8 mouse cellular contexts compared by ENCODE assay signal in the genomic region with DNA sequence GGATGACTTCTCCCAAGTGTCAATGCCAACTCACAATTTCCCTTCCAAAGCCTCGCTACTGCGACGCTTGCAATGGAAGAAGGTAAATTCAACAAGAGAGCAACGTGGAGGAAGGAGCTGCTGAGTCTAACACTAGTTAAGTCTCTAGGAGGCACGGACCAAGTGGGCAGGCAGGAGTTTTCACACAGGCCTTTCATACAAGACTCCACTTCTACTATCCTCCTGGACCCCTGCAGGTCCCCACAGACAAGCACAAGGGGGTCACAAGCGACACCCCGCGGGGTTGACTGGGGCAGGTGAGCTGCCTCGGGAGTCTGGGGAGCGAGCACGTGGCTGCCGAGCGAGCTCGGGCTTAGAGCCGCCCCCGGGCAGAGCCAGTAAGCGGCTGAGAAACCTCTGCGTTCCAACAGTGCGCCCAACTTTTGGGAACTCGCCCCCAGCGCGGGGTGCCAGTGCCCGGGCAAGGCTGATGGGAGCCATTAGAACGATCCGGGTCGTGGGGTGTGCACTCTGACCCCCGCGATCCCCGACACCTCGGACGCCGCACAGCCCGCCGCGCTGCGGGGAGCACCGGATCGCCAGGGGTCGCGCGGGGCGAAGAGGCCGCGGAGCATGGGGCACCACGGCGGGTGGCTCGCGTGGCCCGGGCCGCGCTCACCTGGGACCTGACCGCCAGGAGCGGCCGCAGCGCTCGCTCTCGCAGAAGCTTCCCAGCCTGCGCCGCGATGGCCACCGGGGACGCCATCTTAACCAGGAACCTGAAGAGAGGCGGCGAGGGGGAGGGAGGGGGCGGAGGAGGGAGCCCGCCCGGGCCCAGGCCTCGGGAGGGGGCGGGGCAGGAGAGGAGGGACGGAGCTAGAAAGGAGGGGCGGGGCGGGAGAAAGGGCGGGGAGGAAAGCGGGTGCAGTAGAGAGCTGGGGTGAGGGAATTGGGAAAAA. TPM values are rescaled to one million over a fixed set of nuclear protein-coding genes. Genes with fewer than 3 reads are reported as not detected.
DNase-seq lines count a peak whose midpoint lies in the region; ATAC-seq and TF ChIP-seq lines count a peak whose summit lies in the region.

A gene (minus strand): TSS at position 770 of the 938 bp plus-strand sequence.

- WGBS in forebrain, embryonic 16.5 days = under 1% methylated on average over 59 of the region's 74 CpGs
- under 1% methylated on average over 59 of the region's 74 CpGs for WGBS in lung, embryonic 15.5 days
- WGBS in olfactory bulb, adult 2 months = under 1% methylated on average over 62 of the region's 74 CpGs
- WGBS in thymus, adult 2 months = under 1% methylated on average over 68 of the region's 74 CpGs

- intact Hi-C loops in heart, postnatal 25 days (cut with DNase I) = no loop called here

- H3K36me3 ChIP-seq in forebrain, embryonic 16.5 days (ENCODE audit: control insufficient read depth, insufficient read depth) = no peaks in the 10 kb centered on the region
- no peaks in the 10 kb centered on the region for H3K36me3 ChIP-seq in lung, embryonic 15.5 days
- H3K36me3 ChIP-seq in thymus, adult 2 months (ENCODE audit: control insufficient read depth, insufficient read depth, low read length) = no peaks in the 10 kb centered on the region

- no peak for TF ChIP-seq POLR2A in olfactory bulb, adult 2 months (IDR thresholded peaks at IDR 0.05; ENCODE audit: insufficient read depth, low read depth, low read length)
- no peak for TF ChIP-seq POLR2A in thymus, adult 2 months (IDR thresholded peaks at IDR 0.05; ENCODE audit: control insufficient read depth, extremely low read depth, insufficient read depth, low read length, poor library complexity)

- peak within 1 kb of the TSS; percentile 99 for H3K4me2 ChIP-seq in forebrain, embryonic 16.5 days (ENCODE audit: low read length)
- peak within 1 kb of the TSS; percentile 94 for H3K4me2 ChIP-seq in lung, embryonic 15.5 days

- ATAC-seq in forebrain, embryonic 16.5 days = peak; percentile 89
- ATAC-seq in lung, embryonic 15.5 days (ENCODE audit: borderline replicate concordance, extremely low read depth, low FRiP score, low TSS enrichment) = peak; percentile 92

- peak; percentile 37 for DNase-seq in MEL-GATA-1-ER (ENCODE audit: extremely low read depth, low read depth)
- DNase-seq in cerebellum, adult 18-20 months = peak; percentile 60 to 64
- DNase-seq in heart, postnatal 25 days (ENCODE audit: low spot score) = peak; percentile 45
- DNase-seq in layer of hippocampus, adult 18-20 months (ENCODE audit: low spot score in 2 of 2) = peak; percentile 40 to 51
- DNase-seq in thymus, adult 2 months = peak; percentile 87

- TF ChIP-seq CTCF in olfactory bulb, adult 2 months (IDR thresholded peaks at IDR 0.05; ENCODE audit: insufficient read depth, low read depth, low read length) = no peak
- no peak for TF ChIP-seq CTCF in thymus, adult 2 months (IDR thresholded peaks at IDR 0.05; ENCODE audit: borderline replicate concordance, control insufficient read depth, extremely low read depth, insufficient read depth, low read length, poor library complexity)

- H3K9ac ChIP-seq in forebrain, embryonic 16.5 days (replicated peaks; ENCODE audit: low read depth, low read length) = peak within 1 kb of the TSS; percentile 81
- H3K9ac ChIP-seq in lung, embryonic 15.5 days = peak within 1 kb of the TSS; percentile 93

- no peaks in the 10 kb centered on the region for H3K27me3 ChIP-seq in forebrain, embryonic 16.5 days (replicated peaks; ENCODE audit: control insufficient read depth, insufficient read depth, low read length)
- no peaks in the 10 kb centered on the region for H3K27me3 ChIP-seq in lung, embryonic 15.5 days
- no peaks in the 10 kb centered on the region for H3K27me3 ChIP-seq in thymus, adult 2 months (ENCODE audit: control insufficient read depth, insufficient read depth, low read length)

- peak within 1 kb of the TSS; percentile 82 for H3K4me3 ChIP-seq in forebrain, embryonic 16.5 days (replicated peaks; ENCODE audit: low read length)
- peak within 1 kb of the TSS; percentile 95 for H3K4me3 ChIP-seq in lung, embryonic 15.5 days
- peak within 1 kb of the TSS; percentile 64 for H3K4me3 ChIP-seq in olfactory bulb, adult 2 months (ENCODE audit: insufficient read depth, low read depth, low read length)
- peak within 1 kb of the TSS; percentile 71 for H3K4me3 ChIP-seq in thymus, adult 2 months (ENCODE audit: control insufficient read depth, insufficient read depth, low read length)

- no peak within 1 kb of the TSS for H3K27ac ChIP-seq in forebrain, embryonic 16.5 days (ENCODE audit: low read length)
- peak within 1 kb of the TSS; percentile 80 for H3K27ac ChIP-seq in lung, embryonic 15.5 days
- no peak within 1 kb of the TSS for H3K27ac ChIP-seq in olfactory bulb, adult 2 months (ENCODE audit: insufficient read depth, low read depth, low read length)
- no peak within 1 kb of the TSS for H3K27ac ChIP-seq in thymus, adult 2 months (ENCODE audit: control insufficient read depth, insufficient read depth, low read length)

- peaks cover 4% of the 10 kb centered on the region; the same call in 1 of the 2 replicates for H3K4me1 ChIP-seq in forebrain, embryonic 16.5 days (replicated peaks; ENCODE audit: control insufficient read depth, insufficient read depth, low read length)
- H3K4me1 ChIP-seq in lung, embryonic 15.5 days = peaks cover 8% of the 10 kb centered on the region; the same call in 1 of the 2 replicates
- H3K4me1 ChIP-seq in olfactory bulb, adult 2 months (ENCODE audit: control insufficient read depth, insufficient read depth, low read length) = peaks cover 4% of the 10 kb centered on the region; the same call in 1 of the 2 replicates
- H3K4me1 ChIP-seq in thymus, adult 2 months (replicated peaks; ENCODE audit: control insufficient read depth, insufficient read depth, low read length) = peaks cover 7% of the 10 kb centered on the region

- no peaks in the 10 kb centered on the region for H3K9me3 ChIP-seq in forebrain, embryonic 16.5 days (ENCODE audit: control insufficient read depth, low read length)
- no peaks in the 10 kb centered on the region for H3K9me3 ChIP-seq in lung, embryonic 15.5 days

RNA-seq across cellular contexts. Expression of the gene that starts here (rescaled TPM):
- 15.4 and 17.5 TPM in 2 replicates for polyA plus RNA-seq in forebrain, embryonic 16.5 days (2015; fragmentation: Nextera tagmentation; extraction: Ambion mirVana)
- 100 to 1,000 TPM; 124 to 133 TPM for total RNA-seq in heart, postnatal 25 days (2021)
- 10 to 100 TPM; 14.0 to 15.1 TPM for total RNA-seq in layer of hippocampus, adult 18-20 months (2021)
- polyA plus RNA-seq in lung, embryonic 15.5 days (2015; fragmentation: Nextera tagmentation; extraction: Ambion mirVana) = 69.3 and 69.8 TPM in 2 replicates
- not detected in 2 replicates for polyA plus RNA-seq in olfactory bulb, adult 2 months (2012; ENCODE audit: insufficient read depth, insufficient read length, low replicate concordance, missing spikeins)
- polyA plus RNA-seq in thymus, adult 2 months (2012; rRNA removed) = 6.5 and 8.7 TPM in 2 replicates

Comparison
In these comparisons a context has a peak if more than half of its experiments do, and no peak if none do; other contexts are left out.
1. RNA of the gene that starts here (total RNA-seq): 124 to 133 TPM in heart, postnatal 25 days; 14.0 to 15.1 TPM in layer of hippocampus, adult 18-20 months; every median in the first group is over 4 times any median in the second.
2. DNase-seq: peak in every context shown above with its lines; median percentile 87 in thymus, adult 2 months; 62 in cerebellum, adult 18-20 months; 46 in layer of hippocampus, adult 18-20 months; 45 in heart, postnatal 25 days; 37 in MEL-GATA-1-ER.
3. Peak in every context shown above with its lines, with median percentiles within 50 percentile points of each other: H3K4me3 ChIP-seq.